Mouse (Mus musculus) urinary bladder, adult 2 months (tissue): ENCODE results near the gene Gnat2. TPM values are rescaled to one million over a fixed set of nuclear protein-coding genes. Genes with fewer than 3 reads are reported as not detected.

ENCODE experiments used
- DNase-seq: peaks from one replicate; pipeline ENCODE4 v3.0.0; 2022; ENCODE audit warnings: low spot score
- polyA plus RNA-seq: library from polyadenylated mRNA; depleted of rRNA; stranded (reverse); fragments of >200 nt; gene quantifications from 2 replicates; pipeline ENCODE4 v1.2.3, GENCODE M21; 2012; rRNA removed

Gnat2 gene
- polyA plus RNA-seq, 1 experiment = 0.39 TPM

DNA sequence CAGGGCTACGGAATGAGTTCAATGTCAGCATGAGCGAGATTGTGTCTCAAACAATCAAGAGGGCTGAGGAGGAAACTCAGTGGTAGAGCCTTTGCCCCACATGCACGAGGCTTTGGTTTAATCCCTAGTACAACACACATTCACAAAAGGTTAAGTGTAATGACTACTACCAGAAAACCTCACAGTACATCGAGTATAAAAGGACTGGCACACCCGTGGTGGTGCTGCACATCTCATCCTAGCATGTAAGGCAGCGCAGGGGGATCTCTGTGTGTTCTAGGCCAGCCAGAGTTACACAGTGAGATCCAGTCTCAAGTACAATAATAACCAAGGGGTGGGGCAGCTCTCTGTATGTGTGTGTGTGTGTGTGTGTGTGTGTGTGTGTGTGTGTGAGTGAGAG lies 24.9 kb downstream of the Gnat2 start:
- no peak for DNase-seq

DNA sequence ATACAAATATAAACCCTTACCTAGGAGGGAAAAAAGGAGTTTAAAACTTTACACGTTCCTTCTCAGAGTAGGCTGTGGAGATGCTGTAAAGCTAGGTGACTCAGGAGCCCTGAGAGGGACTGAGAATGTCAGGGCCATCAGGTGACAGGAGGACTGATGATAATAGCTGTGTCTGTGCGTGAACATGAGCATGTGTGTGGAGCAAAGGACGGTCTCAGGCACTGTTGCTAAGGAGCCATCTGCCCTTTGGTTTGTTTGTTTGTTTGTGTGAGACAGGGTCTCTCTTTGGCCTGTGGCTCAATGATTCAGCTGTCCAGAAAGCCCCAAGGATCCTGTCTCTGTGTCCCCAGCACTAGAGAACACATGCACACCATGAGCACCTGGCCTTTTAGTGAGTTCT lies 28.5 kb downstream of the Gnat2 start:
- no peak for DNase-seq

GRCm38 (mm10) chr3:108123242-108123641 lies 30.7 kb downstream of the Gnat2 start:
- no peak for DNase-seq

GRCm38 (mm10) chr3:108124131-108124530 lies 31.5 kb downstream of the Gnat2 start:
- no peak for DNase-seq

DNA sequence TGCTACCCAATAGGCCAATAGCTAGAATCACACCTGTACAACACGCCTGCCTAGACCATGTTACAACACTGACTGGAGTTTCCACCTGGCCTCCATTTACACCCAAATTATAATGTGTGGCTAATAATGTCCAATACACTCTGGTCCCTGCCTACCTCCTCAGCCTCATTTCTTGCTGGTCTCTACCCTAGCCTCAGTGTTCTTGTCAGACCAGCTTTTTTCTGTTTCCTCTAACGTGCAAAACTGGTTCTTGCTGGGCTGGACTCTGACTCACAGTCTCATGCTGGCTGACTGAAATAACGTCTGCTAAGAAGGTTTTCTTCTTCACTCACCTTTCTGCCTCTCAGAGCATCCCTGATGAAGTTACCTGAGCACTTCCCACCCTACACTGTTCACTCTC lies 33.7 kb downstream of the Gnat2 start:
- DNase-seq = no peak

GRCm38 (mm10) chr3:108128520-108128919 lies 35.9 kb downstream of the Gnat2 start:
- DNase-seq = no peak

DNA sequence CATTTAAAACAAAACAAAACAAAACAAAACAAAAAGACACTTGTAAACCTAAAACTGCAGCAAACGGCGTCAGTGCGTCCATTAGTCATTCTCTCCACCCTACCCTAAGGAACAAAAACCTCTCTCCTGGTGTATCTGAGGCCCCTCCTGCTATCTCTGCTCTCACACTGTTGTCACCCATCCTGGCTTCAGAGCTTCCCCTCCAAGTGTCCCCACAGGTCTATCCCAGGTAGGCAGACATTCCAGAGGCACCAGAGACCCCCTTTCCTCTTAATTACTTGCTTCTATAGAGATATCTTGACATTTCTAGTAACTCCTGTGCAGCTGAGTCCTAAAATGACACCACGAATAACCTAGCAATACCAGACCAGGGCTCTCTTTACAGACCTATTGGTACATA lies 36.8 kb downstream of the Gnat2 start:
- DNase-seq = no peak

DNA sequence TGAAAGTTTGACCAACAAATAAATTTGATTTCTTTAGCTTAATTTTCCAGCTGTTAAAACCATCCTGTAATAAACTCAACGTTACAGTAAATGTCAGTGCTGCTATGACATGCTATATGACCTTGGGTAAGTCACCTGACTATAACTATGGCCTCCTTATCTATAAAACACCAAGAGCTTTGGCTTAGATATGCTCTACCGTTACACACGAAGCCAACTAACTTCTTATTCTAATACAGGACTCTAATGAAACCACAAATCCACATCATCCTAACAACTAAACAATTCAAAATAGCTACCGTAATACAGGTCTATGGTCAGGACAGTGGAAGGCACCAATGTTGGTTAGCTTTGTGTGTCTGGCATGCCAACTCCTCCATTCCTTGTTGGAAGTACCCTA lies 37.2 kb downstream of the Gnat2 start:
- DNase-seq = no peak

GRCm38 (mm10) chr3:108131216-108131615 lies 38.6 kb downstream of the Gnat2 start:
- DNase-seq = no peak

DNA sequence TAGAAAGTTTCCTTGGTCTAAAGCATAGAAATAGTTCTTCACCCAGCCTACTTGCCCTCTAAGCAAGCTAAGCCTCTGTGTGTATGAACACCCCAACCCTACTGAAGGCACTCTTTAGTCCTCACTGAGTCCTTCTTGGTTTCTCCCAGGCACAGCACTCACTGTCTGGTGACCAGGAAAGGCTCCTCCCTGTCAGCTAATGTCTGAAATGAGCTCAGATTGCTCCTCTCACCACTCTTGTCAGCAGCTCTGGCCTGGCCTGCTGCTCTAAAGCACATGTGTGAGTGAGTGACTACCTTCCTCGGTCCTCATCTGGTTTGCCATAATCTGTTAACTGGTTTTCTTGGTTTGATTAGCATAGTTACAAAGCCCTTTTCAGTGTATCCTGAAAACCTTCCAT lies 39.2 kb downstream of the Gnat2 start:
- DNase-seq = no peak

DNA sequence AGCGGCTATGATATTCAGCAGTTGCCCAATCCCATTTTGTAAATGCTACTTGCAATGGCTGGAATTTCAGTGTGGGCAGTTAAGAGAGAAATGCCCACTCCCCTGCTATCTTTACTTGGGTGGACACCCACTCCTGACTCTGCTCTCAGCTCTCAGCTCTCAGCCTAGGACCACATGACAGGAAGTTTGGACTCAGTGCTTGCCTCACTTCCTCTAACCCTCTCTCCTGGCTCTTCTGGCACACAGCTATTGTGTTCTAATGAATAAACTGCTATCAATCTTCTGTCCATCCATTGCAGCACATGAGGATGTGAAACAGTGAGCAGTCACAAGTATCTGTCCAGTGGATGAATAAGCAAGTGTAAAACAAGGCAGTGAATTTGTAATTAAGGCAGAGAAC lies 39.9 kb downstream of the Gnat2 start:
- DNase-seq = no peak

GRCm38 (mm10) chr3:108134701-108135100 lies 42.1 kb downstream of the Gnat2 start:
- DNase-seq = no peak

DNA sequence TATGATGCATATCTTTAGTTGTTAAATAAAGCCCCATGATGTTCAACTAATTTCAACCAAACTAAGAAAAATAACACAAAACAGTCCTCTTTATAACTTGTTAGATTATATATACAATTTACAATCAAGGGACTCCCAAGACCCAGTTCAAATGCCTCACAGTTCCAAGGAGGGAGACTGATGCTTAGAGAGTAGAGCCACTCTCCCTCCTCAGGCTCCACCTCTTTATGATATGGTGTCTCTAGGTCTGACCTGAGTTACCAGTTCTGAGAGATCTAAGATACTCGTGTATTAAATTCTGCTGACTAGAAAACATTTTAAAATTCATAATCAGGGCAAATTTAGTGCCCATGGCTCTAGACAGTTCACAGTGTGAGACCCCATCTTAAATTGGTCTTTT lies 46.5 kb downstream of the Gnat2 start:
- DNase-seq = no peak

DNA sequence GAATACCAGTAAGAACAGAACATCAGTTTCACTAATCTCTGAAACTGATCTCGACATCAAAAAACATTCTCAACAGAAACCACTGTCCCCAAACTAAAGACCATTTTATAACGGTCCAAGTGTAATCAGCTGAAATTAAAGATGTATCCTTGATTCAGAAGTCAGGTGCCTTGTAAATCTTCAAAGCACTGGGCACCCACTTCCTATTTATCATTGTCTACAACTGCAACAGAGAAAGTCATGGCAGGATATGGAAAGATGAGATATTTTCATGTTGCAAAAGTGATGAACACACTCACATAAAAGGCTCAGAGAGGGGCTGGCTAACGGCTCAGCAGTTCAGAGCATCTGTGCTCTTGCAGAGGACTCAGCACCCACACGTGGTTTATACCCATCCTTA lies 48.2 kb downstream of the Gnat2 start:
- DNase-seq = no peak

DNA sequence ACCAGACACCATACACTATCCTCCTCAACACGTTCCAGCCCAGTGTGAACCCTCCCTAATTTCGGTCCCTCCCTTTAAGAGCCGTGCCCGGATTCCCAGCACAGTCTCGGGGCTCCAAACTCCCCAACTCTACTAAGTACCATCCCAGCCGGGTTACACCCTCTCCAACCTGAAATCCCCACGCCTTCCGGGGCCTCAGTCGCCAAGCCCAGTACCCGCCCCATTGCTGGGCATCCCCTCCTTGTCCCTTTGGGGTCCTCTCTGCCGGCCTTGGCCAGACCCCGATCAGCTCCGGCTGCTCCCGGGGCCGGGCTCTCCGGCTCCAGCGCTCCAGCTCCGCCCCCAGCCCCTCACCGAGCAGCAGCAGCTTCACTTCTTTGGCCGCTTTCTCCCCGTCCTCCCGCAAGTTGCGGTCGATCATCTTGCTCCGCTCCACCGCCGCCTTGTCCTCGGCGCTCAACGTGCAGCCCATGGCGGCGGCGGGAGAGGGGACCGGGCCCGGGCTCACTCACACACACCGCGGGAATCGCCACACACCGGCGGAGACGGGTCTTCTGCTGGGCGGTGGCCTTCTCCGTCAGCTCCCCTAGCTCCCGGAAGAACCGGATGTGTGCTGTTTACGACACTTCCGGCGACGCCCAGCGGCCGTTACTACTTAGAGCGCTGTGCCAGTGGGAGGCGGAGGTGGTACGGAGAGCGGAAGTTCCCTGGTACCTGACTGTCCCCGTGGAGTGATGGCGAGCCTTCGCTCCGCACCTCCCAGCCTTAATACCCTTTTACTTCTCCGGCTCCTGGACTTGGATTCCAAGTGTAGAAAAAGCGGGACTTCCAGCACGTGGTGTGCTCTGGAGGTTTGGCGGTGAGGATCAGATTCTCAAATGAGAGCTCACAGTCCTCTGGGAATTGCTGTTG lies 53.2 kb downstream of the Gnat2 start, which contains the start of gene Gnai3:
Gene Gnai3, minus strand, starts transcription at position 613 of the 912 bp plus-strand sequence.
- DNase-seq = peak; percentile 83

- DNase-seq = no peak
Observed at GRCm38 (mm10) chr3:108146671-108147070, 54.1 kb downstream of the Gnat2 start.

DNA sequence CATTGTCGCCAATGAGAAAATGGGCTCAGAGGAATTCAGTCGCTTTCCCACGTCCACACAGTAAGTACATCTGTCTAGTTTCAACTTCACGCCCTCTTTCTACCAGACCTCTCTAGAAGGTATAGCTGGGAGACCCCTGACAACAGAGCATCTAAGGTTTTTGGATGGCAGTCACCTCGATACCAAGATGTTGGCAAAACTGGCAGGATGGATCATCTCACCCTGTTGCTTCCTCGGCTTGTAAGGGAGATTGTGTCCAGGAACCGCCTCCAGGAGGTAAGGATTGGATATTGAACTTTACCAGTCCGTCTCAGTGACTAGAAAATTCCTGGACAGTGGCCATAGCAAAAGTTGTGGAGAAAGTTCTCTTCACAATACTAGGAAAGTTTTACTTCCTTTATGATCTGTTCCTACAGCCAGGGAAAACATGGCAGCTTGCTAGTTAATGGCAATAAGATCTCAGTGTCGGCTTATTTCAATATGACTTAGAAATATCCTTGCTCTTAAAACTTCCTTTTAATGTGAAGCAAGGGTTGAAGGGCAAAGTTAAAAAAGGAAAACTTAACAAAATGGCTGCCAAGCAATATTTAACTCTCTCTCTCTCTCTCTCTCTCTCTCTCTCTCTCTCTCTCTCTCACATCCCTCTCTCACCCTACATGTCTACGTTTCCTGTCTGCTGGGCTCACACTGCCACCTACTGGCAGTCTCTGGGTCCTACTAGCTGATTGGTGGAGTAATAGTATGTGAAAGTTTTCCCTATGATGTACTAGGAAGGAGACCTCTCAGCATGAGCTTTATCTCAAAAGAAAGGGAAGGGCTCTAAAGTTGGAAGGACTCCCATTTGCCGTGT lies 55.0 kb downstream of the Gnat2 start:
- DNase-seq = peak; percentile 59

Other genes starting within 250 kb of the Gnat2 start
- not detected in 2 replicates for gene Eps8l3, start 215.6 kb upstream of the Gnat2 start, polyA plus RNA-seq
- gene Gstm5, start 197.0 kb upstream of the Gnat2 start, polyA plus RNA-seq = 59.8 and 62.7 TPM in 2 replicates
- gene Gstm7, start 161.0 kb upstream of the Gnat2 start, polyA plus RNA-seq = 2.7 and 5.1 TPM in 2 replicates
- gene Gstm6, start 149.0 kb upstream of the Gnat2 start, polyA plus RNA-seq = 2.1 and 2.3 TPM in 2 replicates
- 0.45 and 0.75 TPM in 2 replicates for gene Gstm3, start 123.5 kb upstream of the Gnat2 start, polyA plus RNA-seq
- 148 and 153 TPM in 2 replicates for gene Gstm2, start 106.3 kb upstream of the Gnat2 start, polyA plus RNA-seq
- gene Gstm1, start 74.8 kb upstream of the Gnat2 start, polyA plus RNA-seq = 9,762 and 10,289 TPM in 2 replicates
- gene Gstm4, start 47.9 kb upstream of the Gnat2 start, polyA plus RNA-seq = 128 and 151 TPM in 2 replicates
- gene Ampd2, start 6.1 kb upstream of the Gnat2 start, polyA plus RNA-seq = 33.5 and 37.8 TPM in 2 replicates
- 70.4 and 75.8 TPM in 2 replicates for gene Gnai3, start 53.4 kb downstream of the Gnat2 start, polyA plus RNA-seq
- 0.01 TPM in 1 of 2 replicates, not detected in the other for gene Gpr61, start 62.1 kb downstream of the Gnat2 start, polyA plus RNA-seq
- gene Amigo1, start 93.5 kb downstream of the Gnat2 start, polyA plus RNA-seq = 9.4 and 13.1 TPM in 2 replicates
- gene Cyb561d1, start 108.4 kb downstream of the Gnat2 start, polyA plus RNA-seq = 8.3 and 8.6 TPM in 2 replicates
- 7.1 and 8.5 TPM in 2 replicates for gene Atxn7l2, start 118.1 kb downstream of the Gnat2 start, polyA plus RNA-seq
- 0.56 and 0.96 TPM in 2 replicates for gene Sypl2, start 133.9 kb downstream of the Gnat2 start, polyA plus RNA-seq
- 108 and 130 TPM in 2 replicates for gene Psma5, start 164.1 kb downstream of the Gnat2 start, polyA plus RNA-seq
- 41.5 and 51.7 TPM in 2 replicates for gene Sort1, start 191.3 kb downstream of the Gnat2 start, polyA plus RNA-seq